ENCODE assay signal across 33 mouse cellular contexts in the genomic region with DNA sequence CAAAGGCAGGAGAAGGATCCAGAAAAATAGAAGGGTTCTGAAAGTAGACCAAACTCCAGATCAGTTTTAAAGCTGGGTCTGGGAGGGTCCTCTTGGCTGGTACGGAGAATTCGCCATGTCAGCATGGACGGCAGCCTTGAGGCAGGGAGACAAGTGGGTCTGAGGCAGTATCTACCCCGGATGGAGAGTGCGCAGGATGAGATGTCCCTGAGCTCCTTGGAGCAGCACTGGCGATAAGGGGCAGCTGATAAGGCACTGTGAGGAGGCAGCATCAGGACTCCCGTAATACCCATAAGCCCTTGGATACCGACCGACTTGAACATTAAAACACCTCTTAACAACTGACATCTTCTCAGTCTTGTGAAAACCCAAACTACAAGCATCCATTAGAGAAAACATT. TPM values are rescaled to one million over a fixed set of nuclear protein-coding genes. Genes with fewer than 3 reads are reported as not detected.
DNase-seq lines count a peak whose midpoint lies in the region; ATAC-seq and TF ChIP-seq lines count a peak whose summit lies in the region.
"Had no signal": no experiment of that assay in that cellular context is flagged by ENCODE, and none has a peak within 500 bp of the region (broad histone marks: within the 10 kb centered on the region; RNA-seq: fewer than 3 reads in every experiment).

No protein-coding gene starts in this region.

- TF ChIP-seq CTCF in liver, postnatal 0 days (IDR thresholded peaks at IDR 0.05; ENCODE audit: low read depth), result no peak
- no peak for TF ChIP-seq CTCF in MEL (IDR thresholded peaks at IDR 0.05 in 2 of 3, conservative IDR thresholded peaks at IDR 0.05 in 1 of 3; ENCODE audit: control insufficient read depth in 1 of 3, insufficient read depth in 1 of 3, low read depth in 2 of 3, low read length in 3 of 3, poor library complexity in 1 of 3, severe bottlenecking in 1 of 3)

- no peak for TF ChIP-seq RAD21 in MEL (IDR thresholded peaks at IDR 0.05; ENCODE audit: low read depth, low read length)

- no peaks in the 10 kb centered on the region for H3K9me3 ChIP-seq in liver, postnatal 0 days (ENCODE audit: low read length)
- H3K9me3 ChIP-seq in MEL (replicated peaks; ENCODE audit: insufficient read depth, low read length), result no peaks in the 10 kb centered on the region
- no peaks in the 10 kb centered on the region for H3K9me3 ChIP-seq in liver, embryonic 12.5 days (replicated peaks)
- H3K9me3 ChIP-seq in liver, embryonic 16.5 days (replicated peaks; ENCODE audit: control insufficient read depth, low read length), result no peaks in the 10 kb centered on the region
- no peaks in the 10 kb centered on the region for H3K9me3 ChIP-seq in hindbrain, embryonic 12.5 days (replicated peaks)
- no peaks in the 10 kb centered on the region for H3K9me3 ChIP-seq in forebrain, embryonic 13.5 days (replicated peaks)
- no peaks in the 10 kb centered on the region for H3K9me3 ChIP-seq in neural tube, embryonic 15.5 days (replicated peaks)
- H3K9me3 ChIP-seq: embryonic facial prominence, embryonic 10.5 days; embryonic facial prominence, embryonic 13.5 days; forebrain, embryonic 12.5 days; G1E; heart, embryonic 10.5 days; heart, embryonic 13.5 days; hindbrain, embryonic 15.5 days had no signal

- H3K4me2 ChIP-seq in liver, postnatal 0 days (ENCODE audit: low read depth, low read length), result no peak overlapping the region
- no peak overlapping the region for H3K4me2 ChIP-seq in liver, embryonic 12.5 days
- H3K4me2 ChIP-seq in liver, embryonic 16.5 days (ENCODE audit: low read depth, low read length), result no peak overlapping the region
- no peak overlapping the region for H3K4me2 ChIP-seq in hindbrain, embryonic 12.5 days (replicated peaks)
- H3K4me2 ChIP-seq in forebrain, embryonic 13.5 days, result no peak overlapping the region
- no peak overlapping the region for H3K4me2 ChIP-seq in neural tube, embryonic 15.5 days
- H3K4me2 ChIP-seq: embryonic facial prominence, embryonic 13.5 days; forebrain, embryonic 12.5 days; heart, embryonic 13.5 days; hindbrain, embryonic 15.5 days had no signal

- WGBS in liver, postnatal 0 days (ENCODE audit: insufficient replicate concordance), result 77% methylated on average over 9 of the region's 9 CpGs
- 49% methylated on average over 9 of the region's 9 CpGs for WGBS in liver, embryonic 12.5 days (ENCODE audit: insufficient replicate concordance)
- 57% methylated on average over 9 of the region's 9 CpGs for WGBS in liver, embryonic 16.5 days (ENCODE audit: insufficient replicate concordance)
- WGBS in hindbrain, embryonic 12.5 days, result 93% methylated on average over 9 of the region's 9 CpGs
- WGBS in forebrain, embryonic 13.5 days, result 94% methylated on average over 9 of the region's 9 CpGs
- WGBS in neural tube, embryonic 15.5 days, result 95% methylated on average over 9 of the region's 9 CpGs

- ATAC-seq in liver, postnatal 0 days, result no peak
- peak; percentile 70 for ATAC-seq in liver, embryonic 12.5 days
- ATAC-seq in liver, embryonic 16.5 days (ENCODE audit: low read depth), result 0 out of 2 replicates have a peak, but pooled peaks have one; percentile 41
- ATAC-seq in hindbrain, embryonic 12.5 days (ENCODE audit: low FRiP score), result no peak
- no peak for ATAC-seq in forebrain, embryonic 13.5 days
- no peak for ATAC-seq in neural tube, embryonic 15.5 days (ENCODE audit: low FRiP score)
- ATAC-seq: forebrain, embryonic 16.5 days had no signal

- no peaks in the 10 kb centered on the region for H3K79me2 ChIP-seq in MEL (ENCODE audit: control insufficient read depth, insufficient read depth, low read length, poor library complexity)

- DNase-seq in liver (peak; percentile 13), MEL (ENCODE audit: low read depth, low spot score) (no peak)
- no peak for DNase-seq in liver, postnatal 0 days
- DNase-seq: adrenal gland, adult 2 months; adrenal gland, postnatal 14 days; B cell, adult 2 months; cerebellum, adult 11 months; cerebellum, adult 2 months; cerebellum, adult 9-11 months; cerebellum, postnatal 25 days; gastrocnemius, adult 2 months; gastrocnemius, postnatal 14 days; heart, adult 2 months; heart, postnatal 14 days; heart, postnatal 4 days had no signal

- H3K27me3 ChIP-seq in liver, postnatal 0 days (ENCODE audit: insufficient read depth, low read length), result no peaks in the 10 kb centered on the region
- no peaks in the 10 kb centered on the region for H3K27me3 ChIP-seq in MEL (ENCODE audit: control insufficient read depth in 1 of 2, insufficient read depth in 2 of 2, low read length in 2 of 2)
- H3K27me3 ChIP-seq in liver, embryonic 12.5 days (replicated peaks), result no peaks in the 10 kb centered on the region
- H3K27me3 ChIP-seq in liver, embryonic 16.5 days (ENCODE audit: control insufficient read depth, insufficient read depth, low read depth, low read length), result no peaks in the 10 kb centered on the region
- no peaks in the 10 kb centered on the region for H3K27me3 ChIP-seq in hindbrain, embryonic 12.5 days
- no peaks in the 10 kb centered on the region for H3K27me3 ChIP-seq in forebrain, embryonic 13.5 days
- no peaks in the 10 kb centered on the region for H3K27me3 ChIP-seq in neural tube, embryonic 15.5 days (replicated peaks)
- H3K27me3 ChIP-seq: CH12.LX; embryonic facial prominence, embryonic 13.5 days; forebrain, embryonic 12.5 days; heart, embryonic 13.5 days; hindbrain, embryonic 15.5 days had no signal

- no peak overlapping the region for H3K27ac ChIP-seq in liver, postnatal 0 days (ENCODE audit: low read depth)
- H3K27ac ChIP-seq in MEL (ENCODE audit: control insufficient read depth, low read depth, low read length), result no peak overlapping the region
- H3K27ac ChIP-seq in liver, embryonic 12.5 days, result no peak overlapping the region
- no peak overlapping the region for H3K27ac ChIP-seq in liver, embryonic 16.5 days (ENCODE audit: low read length)
- H3K27ac ChIP-seq in hindbrain, embryonic 12.5 days, result no peak overlapping the region
- no peak overlapping the region for H3K27ac ChIP-seq in forebrain, embryonic 13.5 days
- H3K27ac ChIP-seq in neural tube, embryonic 15.5 days (replicated peaks), result no peak overlapping the region
- H3K27ac ChIP-seq: embryonic facial prominence, embryonic 10.5 days; embryonic facial prominence, embryonic 13.5 days; forebrain, embryonic 12.5 days; gastrocnemius, adult 2 months; heart, adult 2 months; heart, embryonic 10.5 days; heart, embryonic 13.5 days; hindbrain, embryonic 15.5 days had no signal

- H3K9ac ChIP-seq in liver, postnatal 0 days (replicated peaks), result no peak overlapping the region
- H3K9ac ChIP-seq in MEL (ENCODE audit: control insufficient read depth, low read depth, low read length, poor library complexity, severe bottlenecking), result no peak overlapping the region
- H3K9ac ChIP-seq in liver, embryonic 12.5 days, result no peak overlapping the region
- no peak overlapping the region for H3K9ac ChIP-seq in liver, embryonic 16.5 days (ENCODE audit: low read depth, low read length)
- H3K9ac ChIP-seq in hindbrain, embryonic 12.5 days, result no peak overlapping the region
- no peak overlapping the region for H3K9ac ChIP-seq in forebrain, embryonic 13.5 days
- H3K9ac ChIP-seq in neural tube, embryonic 15.5 days (replicated peaks), result no peak overlapping the region
- H3K9ac ChIP-seq: embryonic facial prominence, embryonic 13.5 days; forebrain, embryonic 12.5 days; heart, embryonic 13.5 days; hindbrain, embryonic 15.5 days had no signal

- no peak overlapping the region for H3K4me3 ChIP-seq in liver, postnatal 0 days (ENCODE audit: low read depth, low read length)
- H3K4me3 ChIP-seq in MEL (ENCODE audit: control insufficient read depth in 1 of 2, insufficient read depth in 1 of 2, low read depth in 2 of 2, low read length in 2 of 2), result no peak overlapping the region
- no peak overlapping the region for H3K4me3 ChIP-seq in liver, embryonic 12.5 days
- no peak overlapping the region for H3K4me3 ChIP-seq in liver, embryonic 16.5 days (ENCODE audit: low read depth, low read length)
- no peak overlapping the region for H3K4me3 ChIP-seq in hindbrain, embryonic 12.5 days
- H3K4me3 ChIP-seq in forebrain, embryonic 13.5 days, result no peak overlapping the region
- H3K4me3 ChIP-seq in neural tube, embryonic 15.5 days (replicated peaks), result no peak overlapping the region
- H3K4me3 ChIP-seq: embryonic facial prominence, embryonic 10.5 days; embryonic facial prominence, embryonic 13.5 days; erythroblast, embryonic 14.5 days; forebrain, embryonic 12.5 days; gastrocnemius, adult 2 months; heart, adult 2 months; heart, embryonic 10.5 days; heart, embryonic 13.5 days; hindbrain, embryonic 15.5 days had no signal

- TF ChIP-seq POLR2A in MEL (IDR thresholded peaks at IDR 0.05; ENCODE audit: control insufficient read depth in 1 of 2, insufficient read depth in 1 of 2, low read depth in 1 of 2, low read length in 2 of 2, poor library complexity in 1 of 2), result no peak

- H3K36me3 ChIP-seq in liver, postnatal 0 days (replicated peaks; ENCODE audit: insufficient read depth, low read length), result peaks cover 8% of the 10 kb centered on the region; the same call in 1 of the 2 replicates
- H3K36me3 ChIP-seq in MEL (ENCODE audit: control insufficient read depth in 1 of 2, insufficient read depth in 2 of 2, low read length in 2 of 2), result peaks cover 0 to 9% of the 10 kb centered on the region in 2 experiments; a peak in 2 of 4 replicates
- H3K36me3 ChIP-seq in liver, embryonic 12.5 days, result peaks cover 19% of the 10 kb centered on the region; the same call in 1 of the 2 replicates
- no peaks in the 10 kb centered on the region for H3K36me3 ChIP-seq in liver, embryonic 16.5 days (ENCODE audit: control insufficient read depth, insufficient read depth)
- H3K36me3 ChIP-seq in hindbrain, embryonic 12.5 days, result peaks cover 34% of the 10 kb centered on the region; the same call in 1 of the 2 replicates
- peaks cover 53% of the 10 kb centered on the region for H3K36me3 ChIP-seq in forebrain, embryonic 13.5 days (ENCODE audit: poor library complexity, severe bottlenecking)
- H3K36me3 ChIP-seq in neural tube, embryonic 15.5 days, result peaks cover 44% of the 10 kb centered on the region

- TF ChIP-seq EP300 in liver, postnatal 0 days (IDR thresholded peaks at IDR 0.05; ENCODE audit: low read depth), result no peak
- no peak for TF ChIP-seq EP300 in MEL (IDR thresholded peaks at IDR 0.05; ENCODE audit: low read depth in 1 of 2, low read length in 2 of 2)

- H3K4me1 ChIP-seq in liver, postnatal 0 days (ENCODE audit: insufficient read depth), result no peaks in the 10 kb centered on the region
- peaks cover 2 to 10% of the 10 kb centered on the region in 2 experiments; a peak in 3 of 4 replicates for H3K4me1 ChIP-seq in MEL (ENCODE audit: control insufficient read depth in 1 of 2, insufficient read depth in 2 of 2, low read length in 2 of 2)
- peaks cover 13% of the 10 kb centered on the region for H3K4me1 ChIP-seq in liver, embryonic 12.5 days
- peaks cover 5% of the 10 kb centered on the region; the same call in 1 of the 2 replicates for H3K4me1 ChIP-seq in liver, embryonic 16.5 days (ENCODE audit: control insufficient read depth, low read depth, low read length)
- H3K4me1 ChIP-seq in hindbrain, embryonic 12.5 days, result peaks cover 1% of the 10 kb centered on the region
- H3K4me1 ChIP-seq in forebrain, embryonic 13.5 days, result peaks cover 15% of the 10 kb centered on the region
- H3K4me1 ChIP-seq in neural tube, embryonic 15.5 days, result no peaks in the 10 kb centered on the region
- H3K4me1 ChIP-seq: embryonic facial prominence, embryonic 13.5 days had no signal

RNA-seq across cellular contexts. Expression of a gene that starts 14.2 kb away (rescaled TPM):
- 257 and 279 TPM in 2 replicates for polyA plus RNA-seq in liver, postnatal 0 days (2015; fragmentation: Nextera tagmentation; extraction: Ambion mirVana)
- total RNA-seq in MEL (2012; rRNA removed), result 16.3 and 18.0 TPM in 2 replicates
- 10 to 100 TPM in 1 of 2 experiments, not detected in 1; 33.3 TPM for polyA plus RNA-seq in MEL (2012; ENCODE audit: insufficient read depth in 1 of 2, insufficient read length in 2 of 2, low read depth in 1 of 2, low replicate concordance in 2 of 2, missing spikeins in 1 of 2)
- polyA plus RNA-seq in liver, embryonic 12.5 days (2016; fragmentation: Nextera tagmentation; extraction: Ambion mirVana), result 44.8 and 49.2 TPM in 2 replicates
- 105 and 124 TPM in 2 replicates for polyA plus RNA-seq in liver, embryonic 16.5 days (2015; fragmentation: Nextera tagmentation; extraction: Ambion mirVana)
- 24.1 and 24.6 TPM in 2 replicates for polyA plus RNA-seq in hindbrain, embryonic 12.5 days (2016; fragmentation: Nextera tagmentation; extraction: Ambion mirVana)
- 27.2 and 29.5 TPM in 2 replicates for polyA plus RNA-seq in forebrain, embryonic 13.5 days (2015; fragmentation: Nextera tagmentation; extraction: Ambion mirVana)
- polyA plus RNA-seq in neural tube, embryonic 15.5 days (2015; fragmentation: Nextera tagmentation; extraction: Ambion mirVana), result 25.1 and 28.4 TPM in 2 replicates

RNA-seq across cellular contexts. Expression of a gene that starts 15.0 kb away (rescaled TPM):
- 4.3 and 4.5 TPM in 2 replicates for polyA plus RNA-seq in liver, postnatal 0 days (2015; fragmentation: Nextera tagmentation; extraction: Ambion mirVana)
- 10.2 and 11.1 TPM in 2 replicates for total RNA-seq in MEL (2012; rRNA removed)
- polyA plus RNA-seq in MEL (2012; ENCODE audit: insufficient read depth in 1 of 2, insufficient read length in 2 of 2, low read depth in 1 of 2, low replicate concordance in 2 of 2, missing spikeins in 1 of 2), result 10 to 100 TPM in 1 of 2 experiments, not detected in 1; 12.9 TPM
- 7.1 and 7.3 TPM in 2 replicates for polyA plus RNA-seq in liver, embryonic 12.5 days (2016; fragmentation: Nextera tagmentation; extraction: Ambion mirVana)
- 3.8 and 4.0 TPM in 2 replicates for polyA plus RNA-seq in liver, embryonic 16.5 days (2015; fragmentation: Nextera tagmentation; extraction: Ambion mirVana)
- 16.2 and 17.7 TPM in 2 replicates for polyA plus RNA-seq in hindbrain, embryonic 12.5 days (2016; fragmentation: Nextera tagmentation; extraction: Ambion mirVana)
- polyA plus RNA-seq in forebrain, embryonic 13.5 days (2015; fragmentation: Nextera tagmentation; extraction: Ambion mirVana), result 10.5 and 12.0 TPM in 2 replicates
- 13.4 and 13.8 TPM in 2 replicates for polyA plus RNA-seq in neural tube, embryonic 15.5 days (2015; fragmentation: Nextera tagmentation; extraction: Ambion mirVana)

RNA-seq across cellular contexts. Expression of a gene that starts 30.4 kb away (rescaled TPM):
- polyA plus RNA-seq in liver, postnatal 0 days (2015; fragmentation: Nextera tagmentation; extraction: Ambion mirVana), result 0.06 TPM in 1 of 2 replicates, not detected in the other
- total RNA-seq in MEL (2012; rRNA removed), result not detected in 2 replicates
- not detected for polyA plus RNA-seq in MEL (2012; ENCODE audit: insufficient read depth in 1 of 2, insufficient read length in 2 of 2, low read depth in 1 of 2, low replicate concordance in 2 of 2, missing spikeins in 1 of 2)
- 0.17 TPM in 1 of 2 replicates, not detected in the other for polyA plus RNA-seq in liver, embryonic 12.5 days (2016; fragmentation: Nextera tagmentation; extraction: Ambion mirVana)
- polyA plus RNA-seq in liver, embryonic 16.5 days (2015; fragmentation: Nextera tagmentation; extraction: Ambion mirVana), result 0.07 TPM in 1 of 2 replicates, not detected in the other
- polyA plus RNA-seq in hindbrain, embryonic 12.5 days (2016; fragmentation: Nextera tagmentation; extraction: Ambion mirVana), result 0.33 and 0.43 TPM in 2 replicates
- 0.66 and 1.0 TPM in 2 replicates for polyA plus RNA-seq in forebrain, embryonic 13.5 days (2015; fragmentation: Nextera tagmentation; extraction: Ambion mirVana)
- 3.1 and 4.1 TPM in 2 replicates for polyA plus RNA-seq in neural tube, embryonic 15.5 days (2015; fragmentation: Nextera tagmentation; extraction: Ambion mirVana)
- total RNA-seq: CH12.LX; common myeloid progenitor, adult 5-6 weeks; gastrocnemius, postnatal 4 days; heart, adult 2 months; heart, postnatal 14 days; heart, postnatal 4 days had no signal
- polyA plus RNA-seq: erythroblast, embryonic 14.5 days; G1E; heart, embryonic 16.5 days had no signal

Comparison
In these comparisons a context has a peak if more than half of its experiments do, and no peak if none do; other contexts are left out.
1. ATAC-seq: peak in liver, embryonic 12.5 days (single experiment) and liver, embryonic 16.5 days (single experiment); none in liver, postnatal 0 days (single experiment), hindbrain, embryonic 12.5 days (single experiment), forebrain, embryonic 13.5 days (single experiment) and neural tube, embryonic 15.5 days (single experiment).